Mouse (Mus musculus) ES-Bruce4 (cell line): ENCODE data around the gene Map2k5. TPM values are rescaled to one million over a fixed set of nuclear protein-coding genes. Genes with fewer than 3 reads are reported as not detected.

Experiments
- H3K27ac ChIP-seq: 2 replicates; pipeline ENCODE4 v1.5.1; 2012; ENCODE audit warnings: low read length, inconsistent platforms; ENCODE audit not compliant: insufficient read depth
- H3K27me3 ChIP-seq: 2 replicates; pipeline ENCODE4 v1.6.1; 2012; ENCODE audit warnings: mild to moderate bottlenecking, low read length, inconsistent platforms; ENCODE audit not compliant: control insufficient read depth, poor library complexity, insufficient read depth, severe bottlenecking
- H3K36me3 ChIP-seq: 2 replicates; pipeline ENCODE4 v1.6.1; 2012; ENCODE audit warnings: inconsistent platforms, mild to moderate bottlenecking, low read length, moderate library complexity; ENCODE audit not compliant: control insufficient read depth, poor library complexity, insufficient read depth, severe bottlenecking
- H3K4me1 ChIP-seq: one replicate; pipeline ENCODE4 v1.8.1; 2011; ENCODE audit warnings: low read length; ENCODE audit not compliant: control insufficient read depth, insufficient read depth
- H3K4me3 ChIP-seq: 2 replicates; pipeline ENCODE4 v1.5.1; 2011; ENCODE audit warnings: low read depth, mild to moderate bottlenecking, low read length
- H3K9ac ChIP-seq: 2 replicates; pipeline ENCODE4 v1.6.1; 2012; ENCODE audit warnings: low read depth, mild to moderate bottlenecking, inconsistent platforms; ENCODE audit not compliant: poor library complexity, severe bottlenecking
- H3K9me3 ChIP-seq: replicated peaks from 2 replicates; pipeline ENCODE4 v1.6.1; 2012; ENCODE audit warnings: mild to moderate bottlenecking, low read length, inconsistent platforms; ENCODE audit not compliant: control insufficient read depth, poor library complexity, insufficient read depth, severe bottlenecking
- CTCF ChIP-seq: IDR thresholded peaks from one replicate; pipeline ENCODE4 v1.8.1; 2011; ENCODE audit warnings: low read depth, low read length
- EP300 ChIP-seq: IDR thresholded peaks from 2 replicates; pipeline ENCODE4 v1.6.1; 2011; ENCODE audit warnings: low read depth, low read length; ENCODE audit not compliant: insufficient read depth
- POLR2A ChIP-seq: IDR thresholded peaks from one replicate; pipeline ENCODE4 v1.8.1; 2011; ENCODE audit warnings: low read length; ENCODE audit not compliant: insufficient read depth
- polyA plus RNA-seq: library from polyadenylated mRNA; stranded (reverse); fragments of >200 nt; gene quantifications from 2 replicates; pipeline ENCODE4 v1.2.4, GENCODE M21; 2011; ENCODE audit warnings: low read depth; ENCODE audit not compliant: missing spikeins, insufficient read depth, insufficient read length

The Map2k5 gene
- polyA plus RNA-seq, 1 experiment: 27.8 TPM

DNA sequence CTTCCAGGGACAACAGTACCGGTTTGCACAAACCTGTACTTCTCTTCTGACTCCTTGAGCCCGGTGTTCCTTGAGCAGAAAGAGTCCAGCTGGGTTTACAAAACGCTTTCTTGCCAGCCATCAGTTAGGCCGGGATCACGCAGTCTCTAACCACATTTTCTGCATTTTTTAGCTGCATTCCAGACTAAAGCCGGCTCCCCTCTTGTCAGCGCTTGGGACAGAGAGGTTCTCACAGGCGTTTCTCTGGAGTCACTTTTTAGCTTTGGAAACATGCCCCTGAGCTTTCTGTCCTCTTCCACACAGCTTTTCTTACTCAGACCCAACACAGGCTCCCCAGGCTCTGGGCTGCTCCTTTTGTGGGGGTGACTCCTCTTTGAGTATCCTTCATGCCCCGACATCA, 230.4 kb downstream of the Map2k5 start:
- Histone ChIP-seq H3K4me3 (no peak overlapping the region), H3K36me3 (no peaks in the 10 kb centered on the region), H3K9me3 (no peaks in the 10 kb centered on the region), H3K9ac (no peak overlapping the region), H3K4me1 (peaks cover 2% of the 10 kb centered on the region), H3K27me3 (peaks cover 69% of the 10 kb centered on the region), H3K27ac (no peak overlapping the region)
- TF ChIP-seq EP300 (no peak), POLR2A (no peak), CTCF (no peak)

DNA sequence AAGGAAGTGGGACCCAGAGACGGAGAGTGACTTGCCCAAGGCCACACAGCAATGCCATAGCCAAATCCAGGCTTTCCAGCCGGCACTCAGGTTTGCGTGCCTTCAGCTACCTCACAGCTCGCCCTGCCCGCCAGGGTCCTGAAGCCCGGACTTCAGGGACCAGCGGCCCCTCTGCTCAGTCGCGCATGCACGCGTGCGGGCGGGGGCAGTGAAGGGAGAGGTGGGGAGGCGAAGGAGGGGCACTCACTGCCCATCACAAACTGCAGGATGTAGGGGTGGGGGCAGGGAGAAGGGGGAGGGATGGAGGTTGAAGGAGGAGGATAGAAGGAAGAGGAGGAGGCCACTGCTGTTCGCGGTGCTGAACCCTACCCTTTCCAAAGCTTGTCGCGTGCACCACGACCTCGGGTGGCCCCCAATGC, 230.8 kb downstream of the Map2k5 start:
- no peak for TF ChIP-seq POLR2A
- no peak for TF ChIP-seq CTCF
- TF ChIP-seq EP300: no peak
- no peak overlapping the region for H3K27ac ChIP-seq
- H3K9me3 ChIP-seq: no peaks in the 10 kb centered on the region
- peak overlapping the region; percentile 14; the same call in 1 of the 2 replicates for H3K4me3 ChIP-seq
- peaks cover 69% of the 10 kb centered on the region for H3K27me3 ChIP-seq
- H3K36me3 ChIP-seq: no peaks in the 10 kb centered on the region
- no peak overlapping the region for H3K9ac ChIP-seq
- peaks cover 2% of the 10 kb centered on the region for H3K4me1 ChIP-seq

DNA sequence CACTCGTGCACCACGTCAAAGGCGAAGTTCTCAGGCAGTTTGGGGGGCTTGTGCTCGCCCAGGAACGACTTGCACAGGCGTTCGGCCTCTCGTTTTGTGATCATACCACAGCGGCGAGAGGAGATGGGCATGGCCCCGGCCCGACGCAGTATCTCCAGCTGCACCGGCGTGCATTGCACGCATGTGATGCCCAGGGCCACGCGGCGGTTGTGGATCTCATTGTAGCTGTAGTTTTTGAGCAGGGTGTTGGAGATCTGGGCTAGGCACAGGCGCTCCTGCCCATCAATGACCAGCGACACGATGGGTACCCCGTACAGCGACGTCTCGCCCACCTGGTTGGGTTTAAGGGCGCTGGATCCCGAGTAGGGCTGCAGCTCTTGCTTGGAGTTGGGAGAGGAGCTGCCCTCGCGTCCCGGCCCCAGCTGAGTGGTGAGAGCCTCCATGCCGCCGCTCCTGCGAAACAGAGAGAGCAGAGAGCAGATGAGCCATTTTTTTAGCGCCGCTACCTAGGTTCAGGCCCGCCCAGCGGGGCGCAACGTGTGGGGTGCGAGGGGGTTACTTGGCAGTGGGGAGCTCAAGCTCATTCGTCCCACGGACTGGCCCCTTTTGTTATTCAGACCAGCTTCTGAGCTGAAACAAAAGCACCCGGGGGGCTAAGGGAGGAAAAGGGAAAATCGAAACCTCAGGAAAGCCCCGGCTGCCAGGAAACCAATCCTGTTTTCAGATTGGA, 231.4 kb downstream of the Map2k5 start:
- no peaks in the 10 kb centered on the region for H3K36me3 ChIP-seq
- H3K4me1 ChIP-seq: peaks cover 2% of the 10 kb centered on the region
- H3K9ac ChIP-seq: no peak overlapping the region
- no peak overlapping the region for H3K27ac ChIP-seq
- TF ChIP-seq CTCF (no peak), EP300 (no peak), POLR2A (no peak)
- H3K27me3 ChIP-seq: peaks cover 75% of the 10 kb centered on the region
- H3K4me3 ChIP-seq: peak overlapping the region; percentile 19
- H3K9me3 ChIP-seq: no peaks in the 10 kb centered on the region

DNA sequence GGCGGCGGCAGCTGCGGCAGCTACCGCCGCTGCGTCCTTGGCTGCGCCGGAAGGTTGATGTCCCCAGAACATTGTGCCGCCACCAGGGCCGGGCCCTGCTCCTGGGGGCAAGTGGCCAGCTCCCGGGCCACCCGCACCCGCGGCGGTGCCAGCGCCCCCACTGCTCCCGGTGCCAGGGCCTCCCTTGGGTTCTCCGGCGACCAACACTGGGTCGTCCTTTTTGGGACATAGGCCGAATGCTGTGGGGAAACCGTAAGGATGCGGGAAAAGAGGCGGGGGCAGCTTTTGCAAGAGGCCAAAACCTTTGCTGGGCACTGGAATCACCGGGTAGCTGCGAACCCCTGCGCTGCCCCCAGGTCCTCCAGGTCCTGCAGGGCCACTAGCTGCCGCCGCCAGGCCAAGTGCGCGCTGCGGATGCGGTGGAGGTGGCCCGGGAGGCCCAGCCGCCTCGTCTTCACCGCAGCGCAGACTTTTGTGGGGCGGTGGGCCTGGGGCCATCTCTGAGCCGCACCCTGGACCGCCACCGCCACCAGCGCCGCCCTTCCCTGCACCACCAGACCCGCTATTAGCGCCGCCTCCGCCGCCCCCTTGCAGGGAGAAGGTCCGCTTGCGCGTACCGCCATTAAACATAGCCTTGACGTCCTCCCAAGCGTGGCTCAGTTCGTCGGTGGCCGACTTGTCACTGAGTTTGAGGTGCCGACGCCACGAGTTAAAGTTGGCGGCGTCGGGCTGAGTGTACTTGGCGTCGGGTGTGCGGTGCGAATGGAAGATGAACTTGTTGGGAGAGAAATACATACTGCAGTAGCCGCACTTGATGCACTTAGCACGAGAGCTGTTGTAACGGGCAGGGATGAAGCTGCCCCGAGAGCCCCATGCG, 232.2 kb downstream of the Map2k5 start:
- no peak overlapping the region for H3K27ac ChIP-seq
- peak overlapping the region; percentile 19 for H3K4me3 ChIP-seq
- H3K27me3 ChIP-seq: peaks cover 73% of the 10 kb centered on the region

DNA sequence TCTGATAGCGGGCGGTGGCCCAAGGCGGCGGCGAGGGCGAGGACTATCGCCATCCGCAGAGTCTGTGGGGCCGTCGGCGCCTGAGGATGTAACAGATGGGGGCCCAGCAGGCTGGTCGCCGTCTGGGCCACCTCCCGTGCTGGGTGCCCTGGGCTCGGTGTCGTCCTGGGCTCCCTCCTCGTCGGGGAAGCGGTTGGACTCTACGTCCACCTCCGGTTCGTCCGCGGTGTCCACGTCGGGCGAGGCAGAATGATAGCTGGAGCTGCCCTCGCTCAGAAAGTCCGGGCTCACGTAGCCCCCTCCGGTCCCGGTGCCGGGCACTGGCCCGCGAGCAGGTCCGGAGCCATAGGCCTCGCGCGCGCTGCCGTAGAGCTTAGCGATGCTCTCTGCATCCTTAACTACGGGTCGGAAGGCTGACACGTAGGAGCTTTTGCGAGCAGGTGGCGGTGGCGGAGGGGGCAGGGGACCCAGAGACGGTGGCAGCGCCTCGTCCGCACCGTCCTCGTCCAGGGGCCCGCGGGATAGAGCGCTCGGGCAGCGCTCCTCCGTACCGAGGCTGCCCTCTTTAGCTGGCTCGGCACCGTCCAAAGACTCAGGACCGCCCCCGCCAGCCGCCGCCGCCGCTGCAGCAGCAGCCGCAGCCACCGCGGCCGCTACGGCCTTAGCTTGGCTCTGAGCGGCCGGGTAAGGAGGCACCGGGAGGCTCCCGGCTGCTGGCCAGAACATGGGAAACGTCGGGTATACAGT, 233.0 kb downstream of the Map2k5 start:
- no peak for TF ChIP-seq POLR2A
- TF ChIP-seq CTCF: no peak
- TF ChIP-seq EP300: no peak
- Histone ChIP-seq H3K9me3 (no peaks in the 10 kb centered on the region), H3K27me3 (peaks cover 72% of the 10 kb centered on the region), H3K36me3 (no peaks in the 10 kb centered on the region), H3K9ac (no peak overlapping the region), H3K4me1 (peaks cover 2% of the 10 kb centered on the region), H3K4me3 (peak overlapping the region; percentile 37), H3K27ac (no peak overlapping the region)

More for the DNA sequence above, 232.2 kb downstream of the Map2k5 start:
- no peak overlapping the region for H3K9ac ChIP-seq
- TF ChIP-seq POLR2A (no peak), EP300 (no peak)
- peaks cover 2% of the 10 kb centered on the region for H3K4me1 ChIP-seq
- H3K9me3 ChIP-seq: no peaks in the 10 kb centered on the region
- no peaks in the 10 kb centered on the region for H3K36me3 ChIP-seq
